Mouse (Mus musculus) thymus, postnatal 4 days (tissue): ENCODE results near the gene Sectm1a.
"Not testable (repeated sequence)": the region's sequence is repeated elsewhere in the genome, so short reads cannot be mapped to it uniquely, and the experiment has no call there.

Source experiments
- DNase-seq: peaks from one replicate; pipeline ENCODE4 v3.0.0; 2021

Gene Sectm1a

GRCm38 (mm10) chr11:121045286-121045685, 35.7 kb downstream of the Sectm1a start:
- DNase-seq: no peak

GRCm38 (mm10) chr11:121043025-121043424, 38.0 kb downstream of the Sectm1a start:
- not testable (repeated sequence) for DNase-seq

GRCm38 (mm10) chr11:121042480-121042879, 38.5 kb downstream of the Sectm1a start:
- DNase-seq: no peak

- no peak for DNase-seq
Observed at GRCm38 (mm10) chr11:121041636-121042035, 39.4 kb downstream of the Sectm1a start.

- peak; percentile 91 for DNase-seq
Observed at GRCm38 (mm10) chr11:121041212-121041611, 39.8 kb downstream of the Sectm1a start.

GRCm38 (mm10) chr11:121039302-121039701, 41.7 kb downstream of the Sectm1a start, which contains the start of gene Cd7:
TSS of gene Cd7 (minus strand) at chr11:121039418.
- DNase-seq: peak; percentile 36

- DNase-seq: peak; percentile 35
Observed at GRCm38 (mm10) chr11:121038366-121039240, 42.4 kb downstream of the Sectm1a start.

- DNase-seq: no peak
Observed at GRCm38 (mm10) chr11:121033118-121033517, 47.9 kb downstream of the Sectm1a start.

- DNase-seq: no peak
Observed at GRCm38 (mm10) chr11:121027259-121027658, 53.8 kb downstream of the Sectm1a start.

GRCm38 (mm10) chr11:121024163-121024562, 56.9 kb downstream of the Sectm1a start:
- DNase-seq: no peak

GRCm38 (mm10) chr11:121019501-121019900, 61.5 kb downstream of the Sectm1a start:
- no peak for DNase-seq

GRCm38 (mm10) chr11:121017703-121018102, 63.3 kb downstream of the Sectm1a start:
- DNase-seq: peak; percentile 79
